Mouse (Mus musculus) hindbrain, embryonic 16.5 days (tissue): ENCODE data around the gene Cyp19a1. TPM values are rescaled to one million over a fixed set of nuclear protein-coding genes. Genes with fewer than 3 reads are reported as not detected.

Source experiments
- ATAC-seq: fragments of 200-750 bp; cut with Nextera tagmentation; 2 replicates; pipeline ENCODE4 v1.8.0; 2017; ENCODE audit warnings: moderate TSS enrichment, moderate library complexity
- H3K27ac ChIP-seq: fragments of 300-500 bp; sonication (generic); 2 replicates; pipeline ENCODE4 v1.5.1; 2014; ENCODE audit warnings: low read depth, mild to moderate bottlenecking, control low read depth, low read length, moderate library complexity
- H3K27me3 ChIP-seq: fragments of 300-500 bp; sonication (generic); replicated peaks from 2 replicates; pipeline ENCODE4 v1.6.1; 2014; ENCODE audit warnings: low read length; ENCODE audit not compliant: control insufficient read depth, insufficient read depth
- H3K36me3 ChIP-seq: fragments of 300-500 bp; sonication (generic); 2 replicates; pipeline ENCODE4 v1.6.1; 2014; ENCODE audit warnings: mild to moderate bottlenecking, low read length, moderate library complexity, mixed read lengths; ENCODE audit not compliant: control insufficient read depth, insufficient read depth
- H3K4me1 ChIP-seq: fragments of 300-500 bp; sonication (generic); 2 replicates; pipeline ENCODE4 v1.6.1; 2014; ENCODE audit warnings: low read depth, low read length; ENCODE audit not compliant: control insufficient read depth, insufficient read depth
- H3K4me2 ChIP-seq: fragments of 300-500 bp; sonication (generic); 2 replicates; pipeline ENCODE4 v1.6.1; 2014; ENCODE audit warnings: mild to moderate bottlenecking, low read length, control low read depth, moderate library complexity
- H3K4me3 ChIP-seq: fragments of 300-500 bp; sonication (generic); 2 replicates; pipeline ENCODE4 v1.5.1; 2014; ENCODE audit warnings: mild to moderate bottlenecking, low read length, control low read depth, moderate library complexity
- H3K9ac ChIP-seq: fragments of 300-500 bp; sonication (generic); 2 replicates; pipeline ENCODE4 v1.6.1; 2014; ENCODE audit warnings: low read depth, mild to moderate bottlenecking, control low read depth, low read length, moderate library complexity
- H3K9me3 ChIP-seq: fragments of 300-500 bp; sonication (generic); 2 replicates; pipeline ENCODE4 v1.6.1; 2014; ENCODE audit warnings: mild to moderate bottlenecking, low read length, moderate library complexity; ENCODE audit not compliant: control insufficient read depth
- WGBS: fragments of 180-500 bp; shearing (Covaris S2); extraction: QIAGEN DNeasy Blood & Tissue Kit; methylation state at CpG from one replicate; pipeline ENCODE4 v1.1.7; 2014; 5-methylcytosine and 5-hydroxymethylcytosine counted together
- polyA plus RNA-seq: library from polyadenylated mRNA; unstranded; fragments of >200 nt; fragmentation: Nextera tagmentation; extraction: Ambion mirVana; gene quantifications from 2 replicates; pipeline ENCODE4 v1.2.1, GENCODE M21; 2015

The Cyp19a1 gene
- polyA plus RNA-seq, 1 experiment from 2014 or later = not detected

DNA sequence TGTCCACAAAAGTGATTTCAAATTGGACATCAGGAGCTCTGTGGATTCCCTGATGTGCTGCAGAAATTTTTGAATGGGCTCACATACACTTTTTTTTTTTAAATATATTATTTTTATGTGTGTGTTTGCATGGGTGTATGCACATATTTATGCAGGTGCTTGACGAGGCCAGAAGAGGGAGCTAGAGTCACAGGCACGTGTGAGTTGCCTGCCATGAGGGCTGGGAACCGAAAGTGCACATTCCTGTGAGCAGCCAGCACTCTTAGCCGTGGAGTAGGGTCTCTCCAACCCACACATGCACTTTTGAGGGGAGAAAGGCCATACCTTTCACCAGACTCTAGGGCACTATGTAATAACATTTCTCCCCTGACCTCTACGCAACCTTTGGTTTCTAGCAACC lies 73.1 kb downstream of the Cyp19a1 start:
- 73% methylated on average over 5 of the region's 5 CpGs for WGBS

DNA sequence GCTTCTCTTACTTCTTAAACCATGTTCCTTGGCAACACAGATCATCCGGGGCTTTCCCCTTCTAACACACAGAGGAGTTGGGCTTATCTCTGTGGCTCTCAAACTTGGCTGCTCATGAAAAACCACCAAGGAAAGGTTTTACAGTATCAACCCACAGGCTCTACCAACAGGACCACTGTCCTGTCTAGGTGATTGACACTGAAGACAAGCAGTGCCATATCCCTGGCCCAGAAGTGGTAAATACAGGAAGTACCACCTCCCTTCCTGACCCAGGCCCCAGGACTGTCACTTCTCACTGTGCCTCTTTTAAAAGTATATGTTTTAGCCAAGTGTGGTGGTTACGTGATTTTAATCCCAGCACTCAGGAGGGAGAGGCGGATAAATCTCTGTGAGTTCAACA lies 76.5 kb downstream of the Cyp19a1 start:
- Histone ChIP-seq H3K27me3 (no peaks in the 10 kb centered on the region), H3K36me3 (no peaks in the 10 kb centered on the region), H3K9me3 (no peaks in the 10 kb centered on the region), H3K4me3 (no peak overlapping the region), H3K4me1 (no peaks in the 10 kb centered on the region), H3K4me2 (no peak overlapping the region), H3K9ac (no peak overlapping the region), H3K27ac (no peak overlapping the region)
- 88% methylated on average over 3 of the region's 3 CpGs for WGBS
- no peak for ATAC-seq

More for the DNA sequence above, 73.1 kb downstream of the Cyp19a1 start:
- no peak for ATAC-seq
- no peak overlapping the region for H3K4me2 ChIP-seq
- no peaks in the 10 kb centered on the region for H3K4me1 ChIP-seq
- no peak overlapping the region for H3K9ac ChIP-seq
- no peaks in the 10 kb centered on the region for H3K36me3 ChIP-seq
- no peaks in the 10 kb centered on the region for H3K27me3 ChIP-seq
- no peak overlapping the region for H3K4me3 ChIP-seq
- H3K9me3 ChIP-seq = no peaks in the 10 kb centered on the region
- H3K27ac ChIP-seq = no peak overlapping the region

DNA sequence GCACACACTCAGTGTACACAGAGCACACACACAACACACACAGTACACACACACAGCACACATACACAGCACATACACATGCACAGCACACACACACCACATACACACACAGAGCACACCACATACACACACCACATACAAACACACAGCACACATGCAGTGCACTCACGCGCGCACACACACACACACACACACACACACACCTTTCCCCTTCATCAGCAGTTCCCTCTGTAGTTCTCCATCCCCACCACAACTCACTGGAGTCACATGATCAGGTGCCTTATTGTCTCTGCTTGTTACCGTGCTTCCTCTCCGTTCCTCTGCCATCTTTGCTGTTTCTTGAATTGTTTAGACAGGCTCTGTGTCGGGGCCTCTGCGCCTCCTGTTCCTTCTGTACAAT lies 85.4 kb downstream of the Cyp19a1 start:
- H3K27ac ChIP-seq = no peak overlapping the region
- no peak for ATAC-seq
- H3K4me3 ChIP-seq = no peak overlapping the region
- H3K36me3 ChIP-seq = no peaks in the 10 kb centered on the region
- no peaks in the 10 kb centered on the region for H3K9me3 ChIP-seq
- H3K27me3 ChIP-seq = no peaks in the 10 kb centered on the region
- no peak overlapping the region for H3K9ac ChIP-seq
- H3K4me2 ChIP-seq = no peak overlapping the region
- WGBS = 87% methylated on average over 7 of the region's 7 CpGs
- H3K4me1 ChIP-seq = no peaks in the 10 kb centered on the region

DNA sequence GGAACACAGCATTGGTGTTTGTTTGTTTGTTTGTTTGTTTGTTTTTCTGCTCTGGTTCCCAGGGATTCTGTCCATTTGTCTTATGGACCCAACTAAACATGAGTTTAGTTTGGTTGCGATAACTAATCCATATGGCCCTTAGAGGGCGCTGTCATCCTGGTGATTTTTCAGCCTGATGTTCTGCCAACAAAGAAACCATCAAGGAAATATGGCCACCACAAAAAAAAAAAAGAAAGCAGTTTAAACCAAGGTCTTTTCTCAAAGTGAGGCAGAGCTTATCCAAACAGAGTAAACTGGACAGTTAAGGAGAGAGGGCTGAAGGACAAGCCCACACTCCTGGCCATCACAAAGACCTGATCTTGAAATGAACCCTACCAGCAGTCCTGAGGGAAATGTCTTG lies 86.6 kb downstream of the Cyp19a1 start:
- Histone ChIP-seq H3K27me3 (no peaks in the 10 kb centered on the region), H3K4me2 (no peak overlapping the region), H3K4me3 (no peak overlapping the region), H3K9ac (no peak overlapping the region), H3K4me1 (no peaks in the 10 kb centered on the region), H3K27ac (no peak overlapping the region), H3K36me3 (no peaks in the 10 kb centered on the region), H3K9me3 (no peaks in the 10 kb centered on the region)
- WGBS = 12% methylated on average over 2 of the region's 2 CpGs
- ATAC-seq = no peak

DNA sequence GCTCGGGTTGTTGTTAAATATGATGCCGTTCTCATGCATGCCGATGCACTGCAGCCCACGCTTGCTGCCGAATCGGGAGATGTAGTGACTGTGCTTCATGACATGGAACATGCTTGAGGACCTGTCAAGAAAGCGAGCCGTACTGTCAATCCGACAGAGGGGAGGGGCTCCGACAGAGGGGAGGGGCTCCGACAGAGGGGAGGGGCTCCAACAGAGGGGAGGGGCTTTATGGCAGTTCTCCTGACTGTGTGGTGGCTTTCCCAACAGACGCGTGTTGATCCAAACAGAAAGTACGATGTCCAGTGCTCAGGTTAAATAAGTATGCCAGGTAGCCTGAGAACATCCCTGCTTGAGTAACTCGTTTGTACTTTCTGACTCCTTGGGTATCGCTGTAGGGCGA lies 87.7 kb downstream of the Cyp19a1 start:
- no peak overlapping the region for H3K27ac ChIP-seq
- no peak for ATAC-seq
- H3K4me3 ChIP-seq = no peak overlapping the region
- H3K9me3 ChIP-seq = no peaks in the 10 kb centered on the region
- no peaks in the 10 kb centered on the region for H3K27me3 ChIP-seq
- H3K4me1 ChIP-seq = no peaks in the 10 kb centered on the region
- no peaks in the 10 kb centered on the region for H3K36me3 ChIP-seq
- 70% methylated on average over 17 of the region's 17 CpGs for WGBS
- no peak overlapping the region for H3K9ac ChIP-seq
- no peak overlapping the region for H3K4me2 ChIP-seq

DNA sequence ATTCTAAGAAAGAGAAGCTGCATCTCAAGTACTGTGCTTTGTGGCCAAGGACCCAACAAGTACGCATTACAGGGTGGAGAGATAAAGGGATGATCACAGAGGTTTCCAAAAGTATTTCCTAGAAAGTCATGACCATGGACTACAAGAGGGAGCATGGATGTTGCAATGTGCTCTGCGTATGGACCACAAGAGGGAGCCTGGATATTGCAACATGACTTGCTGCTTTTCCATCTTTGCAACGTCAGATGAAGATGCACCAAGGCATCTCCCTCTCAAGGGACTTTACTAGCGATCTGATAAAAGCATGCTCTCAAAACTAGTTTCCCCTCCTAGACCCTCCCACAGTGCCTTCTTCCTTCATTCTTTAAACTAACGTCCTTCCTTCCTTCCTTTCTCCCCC lies 98.4 kb downstream of the Cyp19a1 start:
- no peaks in the 10 kb centered on the region for H3K9me3 ChIP-seq
- no peaks in the 10 kb centered on the region for H3K27me3 ChIP-seq
- H3K36me3 ChIP-seq = no peaks in the 10 kb centered on the region
- H3K4me2 ChIP-seq = peak overlapping the region; percentile 32
- H3K9ac ChIP-seq = no peak overlapping the region
- WGBS = 43% methylated on average over 5 of the region's 5 CpGs
- H3K27ac ChIP-seq = no peak overlapping the region
- no peaks in the 10 kb centered on the region for H3K4me1 ChIP-seq
- no peak overlapping the region for H3K4me3 ChIP-seq
- ATAC-seq = peak; percentile 70; the same call in 1 of the 2 replicates

DNA sequence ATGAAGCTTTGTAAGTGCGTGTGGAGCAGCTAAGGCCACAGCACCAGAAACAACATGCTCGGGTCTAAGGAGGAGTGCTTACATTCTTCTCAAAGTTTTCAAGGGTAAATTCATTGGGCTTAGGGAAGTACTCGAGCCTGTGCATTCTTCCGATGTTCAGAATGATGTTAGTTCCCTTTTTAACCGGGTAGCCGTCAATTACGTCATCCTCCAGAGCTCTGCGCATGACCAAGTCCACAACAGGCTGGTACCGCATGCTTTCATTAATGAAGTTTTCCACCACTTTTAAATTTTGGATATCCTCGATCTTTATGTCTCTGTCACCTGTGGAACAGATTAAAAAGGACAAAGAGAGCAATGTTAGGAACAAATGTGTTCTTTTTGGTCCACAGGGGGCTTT lies 99.5 kb downstream of the Cyp19a1 start:
- WGBS = 85% methylated on average over 10 of the region's 10 CpGs
- no peak overlapping the region for H3K4me2 ChIP-seq
- ATAC-seq = no peak
- H3K9me3 ChIP-seq = no peaks in the 10 kb centered on the region
- no peak overlapping the region for H3K27ac ChIP-seq
- no peaks in the 10 kb centered on the region for H3K27me3 ChIP-seq
- H3K4me3 ChIP-seq = no peak overlapping the region
- H3K9ac ChIP-seq = no peak overlapping the region
- no peaks in the 10 kb centered on the region for H3K4me1 ChIP-seq
- H3K36me3 ChIP-seq = no peaks in the 10 kb centered on the region

DNA sequence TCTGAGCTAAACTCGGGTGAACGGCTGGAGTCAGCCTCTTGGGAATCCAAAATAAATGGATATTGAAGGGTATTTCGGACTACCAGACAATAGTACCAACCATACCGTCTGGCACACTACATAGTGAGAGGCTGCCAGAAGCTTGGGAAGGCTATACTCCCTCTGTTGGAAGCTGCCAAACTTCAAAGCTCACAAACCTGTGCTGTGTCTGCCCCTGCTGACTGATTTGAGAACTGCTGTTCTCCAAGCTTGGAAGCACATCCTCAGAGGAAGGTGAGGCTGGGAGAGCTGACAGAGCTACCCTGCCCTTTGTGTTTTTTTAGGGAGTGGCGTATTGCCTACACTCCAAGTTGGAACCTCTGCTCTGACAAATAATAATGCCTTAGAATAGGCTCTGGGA lies 104.8 kb downstream of the Cyp19a1 start:
- H3K4me2 ChIP-seq = no peak overlapping the region
- H3K4me3 ChIP-seq = no peak overlapping the region
- H3K27me3 ChIP-seq = no peaks in the 10 kb centered on the region
- H3K4me1 ChIP-seq = no peaks in the 10 kb centered on the region
- H3K27ac ChIP-seq = no peak overlapping the region
- H3K9me3 ChIP-seq = no peaks in the 10 kb centered on the region
- H3K36me3 ChIP-seq = no peaks in the 10 kb centered on the region
- ATAC-seq = no peak
- no peak overlapping the region for H3K9ac ChIP-seq
- 61% methylated on average over 5 of the region's 5 CpGs for WGBS

DNA sequence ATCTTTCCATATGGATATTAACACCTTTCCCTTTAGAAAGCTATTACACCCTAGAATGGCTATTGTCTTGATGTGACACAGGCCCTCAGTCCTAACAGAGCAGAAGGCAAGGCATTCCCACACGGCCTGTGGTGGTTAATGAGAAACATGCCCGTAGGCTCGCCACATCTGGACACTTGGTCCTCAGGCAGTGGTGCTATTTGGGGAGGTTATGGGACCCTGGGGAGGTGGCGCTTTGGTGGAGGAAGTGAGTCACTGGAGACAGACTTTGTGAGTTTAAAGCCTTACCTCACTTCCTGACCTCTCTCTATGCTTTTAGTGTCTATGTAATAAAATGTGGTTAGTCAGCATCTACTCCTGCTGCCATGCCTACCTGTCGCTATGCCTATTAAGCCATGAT lies 114.2 kb downstream of the Cyp19a1 start:
- Histone ChIP-seq H3K4me1 (no peaks in the 10 kb centered on the region), H3K27ac (no peak overlapping the region), H3K9me3 (no peaks in the 10 kb centered on the region), H3K4me3 (no peak overlapping the region), H3K9ac (no peak overlapping the region), H3K4me2 (no peak overlapping the region), H3K36me3 (no peaks in the 10 kb centered on the region), H3K27me3 (no peaks in the 10 kb centered on the region)
- ATAC-seq = no peak
- WGBS = 69% methylated on average over 5 of the region's 5 CpGs

DNA sequence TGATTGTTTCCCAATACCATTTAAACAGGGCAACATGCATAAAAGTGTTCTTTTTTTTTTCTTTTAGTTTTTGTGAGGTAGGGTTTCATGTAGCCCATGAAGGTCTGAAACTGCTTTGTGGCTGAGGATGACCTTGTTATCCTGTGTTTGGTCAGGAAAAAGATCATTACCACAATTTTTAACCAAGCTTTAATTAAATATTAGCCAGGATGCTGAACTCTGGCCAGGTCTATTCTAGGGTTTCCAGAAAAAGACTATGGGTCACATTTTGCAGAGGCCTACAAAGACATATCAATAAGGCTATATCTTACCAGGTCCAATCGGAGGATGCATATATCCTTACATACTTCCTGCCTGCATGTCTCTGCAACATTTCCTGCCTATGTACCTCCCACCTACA lies 128.7 kb downstream of the Cyp19a1 start:
- H3K27me3 ChIP-seq = no peaks in the 10 kb centered on the region
- H3K27ac ChIP-seq = no peak overlapping the region
- ATAC-seq = no peak
- H3K4me2 ChIP-seq = no peak overlapping the region
- no peaks in the 10 kb centered on the region for H3K4me1 ChIP-seq
- no peak overlapping the region for H3K4me3 ChIP-seq
- no peak overlapping the region for H3K9ac ChIP-seq
- no peaks in the 10 kb centered on the region for H3K36me3 ChIP-seq
- WGBS = 96% methylated on average over 1 of the region's 1 CpGs
- no peaks in the 10 kb centered on the region for H3K9me3 ChIP-seq
